ENCODE assay signal across 14 mouse cellular contexts in genomic region chr2:14862981-14863380, GRCm38 (mm10).
"Had no signal": no experiment of that assay in that cellular context is flagged by ENCODE, and none has a peak within 500 bp of the region (broad histone marks: within the 10 kb centered on the region; RNA-seq: fewer than 3 reads in every experiment).

No protein-coding gene starts in this region.

- DNase-seq: kidney, adult 18-20 months; kidney, adult 9 months; kidney, postnatal 14 days; kidney, postnatal 4 days; layer of hippocampus, adult 9-11 months; lung, adult 18-20 months; lung, postnatal 10 days; lung, postnatal 36 days; retina, postnatal 1 day; right cerebral cortex, postnatal 25 days; spleen, adult 18-20 months; thymus, adult 2 months; thymus, postnatal 14 days; thymus, postnatal 4 days had no signal
